Mouse (Mus musculus) E14TG2a.4 (cell line): ENCODE measurements at regions not wholly inside any gene's neighbourhood (a gene's known extent, or its start where the extent isn't known, plus 50 kb on each side); places are given as distances from the start of the nearest gene placed in this dataset.

Experiments used
- H3K27me3 ChIP-seq: 2 replicates; pipeline ENCODE4 v1.6.1; 2014; ENCODE audit warnings: low read length, control low read depth; ENCODE audit not compliant: insufficient read depth
- H3K36me3 ChIP-seq: 2 replicates; pipeline ENCODE4 v1.6.1; 2014; ENCODE audit warnings: low read length, control low read depth; ENCODE audit not compliant: insufficient read depth
- H3K4me1 ChIP-seq: replicated peaks from 2 replicates; pipeline ENCODE4 v1.6.1; 2014; ENCODE audit warnings: low read depth, low read length, control low read depth
- H3K4me3 ChIP-seq: replicated peaks from 2 replicates; pipeline ENCODE4 v1.5.1; 2014; ENCODE audit warnings: mild to moderate bottlenecking, low read length
- H3K9me3 ChIP-seq: 2 replicates; pipeline ENCODE4 v1.6.1; 2014; ENCODE audit warnings: low read length, control low read depth
- CTCF ChIP-seq: conservative IDR thresholded peaks from 2 replicates; pipeline ENCODE4 v1.5.1; 2014; ENCODE audit warnings: low read length
- NANOG ChIP-seq: IDR thresholded peaks from 2 replicates; pipeline ENCODE4 v1.6.1; 2014; ENCODE audit warnings: borderline replicate concordance, low read length, mixed read lengths
- POU5F1 ChIP-seq: IDR thresholded peaks from 2 replicates; pipeline ENCODE4 v1.6.1; 2014; ENCODE audit warnings: low read length, borderline replicate concordance

DNA sequence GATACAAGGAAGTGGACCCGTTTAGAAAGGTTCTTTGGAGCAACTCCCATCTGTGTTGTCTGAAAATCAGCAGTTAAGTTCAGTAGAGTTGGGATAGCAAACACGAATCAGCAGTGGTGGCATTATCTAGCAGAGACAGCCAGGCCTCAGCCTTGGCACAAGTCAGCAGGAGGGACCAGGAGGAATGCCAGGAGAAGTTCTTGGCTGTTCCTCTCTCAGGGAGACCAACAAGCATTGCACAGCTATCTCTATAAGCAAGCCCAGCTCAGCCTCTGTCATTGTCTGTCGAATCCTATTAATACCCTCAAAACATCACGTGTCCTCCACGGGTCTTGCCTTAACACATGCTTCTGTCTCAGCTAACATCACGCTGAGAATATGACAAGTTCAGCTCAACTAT is 219.8 kb downstream of the Gm19935 start:
- Histone ChIP-seq H3K36me3 (no peaks in the 10 kb centered on the region), H3K4me3 (no peak overlapping the region), H3K4me1 (no peaks in the 10 kb centered on the region), H3K9me3 (0 out of 2 replicates have a peak, but pooled peaks cover 2% of the 10 kb centered on the region), H3K27me3 (no peaks in the 10 kb centered on the region)
- no peak for TF ChIP-seq CTCF
- TF ChIP-seq NANOG: no peak
- no peak for TF ChIP-seq POU5F1

DNA sequence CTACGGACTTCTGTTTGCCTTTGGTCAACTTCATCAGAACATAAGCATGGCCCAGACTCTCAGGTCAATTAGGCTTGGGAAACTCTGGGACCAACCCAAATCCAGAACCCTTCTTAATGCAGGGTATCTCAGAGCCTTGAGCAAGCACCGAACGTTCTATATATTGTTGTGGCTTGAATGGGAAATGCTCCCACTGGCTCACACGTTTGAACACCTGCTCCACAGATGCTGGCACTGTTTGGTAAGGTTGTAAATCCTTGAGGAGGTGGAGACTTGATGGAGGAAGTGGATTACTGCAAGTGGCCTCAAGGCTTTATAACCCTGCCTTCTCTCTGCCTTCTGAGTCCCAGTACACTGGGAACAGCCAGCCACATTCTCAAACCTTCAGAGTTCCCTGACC is 231.3 kb upstream of the Tox3 start:
- no peaks in the 10 kb centered on the region for H3K4me1 ChIP-seq
- TF ChIP-seq NANOG: no peak
- H3K36me3 ChIP-seq: no peaks in the 10 kb centered on the region
- H3K4me3 ChIP-seq: no peak overlapping the region
- no peaks in the 10 kb centered on the region for H3K27me3 ChIP-seq
- H3K9me3 ChIP-seq: no peaks in the 10 kb centered on the region; the same call in 1 of the 2 replicates

- H3K27me3 ChIP-seq: no peaks in the 10 kb centered on the region
- no peak overlapping the region for H3K4me3 ChIP-seq
- no peaks in the 10 kb centered on the region; the same call in 1 of the 2 replicates for H3K9me3 ChIP-seq
- no peaks in the 10 kb centered on the region for H3K36me3 ChIP-seq
- TF ChIP-seq CTCF (no peak), POU5F1 (no peak), NANOG (no peak)
- H3K4me1 ChIP-seq: no peaks in the 10 kb centered on the region
Measured at GRCm38 (mm10) chr8:90576976-90577375, 228.8 kb upstream of the Tox3 start.

DNA sequence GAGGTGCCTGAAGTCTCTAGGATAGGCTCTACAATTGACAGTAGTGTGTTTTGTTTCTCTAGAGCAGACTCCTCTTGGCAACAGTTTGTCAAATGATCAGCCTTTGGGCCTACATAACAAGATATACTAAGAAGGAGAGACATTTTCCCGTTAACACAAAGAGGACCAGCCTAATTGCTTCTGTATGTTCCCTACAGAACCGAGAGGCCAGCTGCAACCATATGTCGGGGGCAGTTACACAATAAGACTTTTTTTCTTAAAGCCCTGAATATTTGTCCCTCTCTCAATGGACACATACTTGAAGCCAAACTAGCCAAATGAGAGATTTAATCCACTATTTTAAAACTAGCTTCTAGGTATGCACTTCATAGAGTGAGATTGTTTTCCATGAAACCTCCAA is 226.5 kb upstream of the Tox3 start:
- TF ChIP-seq POU5F1 (no peak), CTCF (no peak), NANOG (no peak)
- H3K9me3 ChIP-seq: no peaks in the 10 kb centered on the region; the same call in 1 of the 2 replicates

DNA sequence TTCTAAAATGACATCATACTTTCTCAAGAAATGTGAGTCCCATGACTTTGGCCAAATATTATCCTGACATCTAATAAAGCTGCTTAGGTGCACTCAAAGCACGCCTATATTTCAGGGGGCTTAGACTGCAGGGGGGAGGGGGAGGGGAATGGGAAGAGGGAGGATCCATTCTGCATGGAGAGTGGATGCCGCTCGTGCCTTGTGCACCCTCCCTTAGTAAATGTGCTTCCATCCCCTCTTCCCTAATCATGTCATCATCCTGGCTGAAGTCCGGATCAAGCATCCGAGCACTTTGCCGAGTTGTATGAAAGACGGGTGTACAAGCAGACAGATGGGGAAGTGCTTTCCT is 207.9 kb upstream of the Tox3 start:
- no peaks in the 10 kb centered on the region for H3K27me3 ChIP-seq
- H3K4me1 ChIP-seq: no peaks in the 10 kb centered on the region
- H3K9me3 ChIP-seq: no peaks in the 10 kb centered on the region
- H3K4me3 ChIP-seq: no peak overlapping the region
- H3K36me3 ChIP-seq: no peaks in the 10 kb centered on the region
- TF ChIP-seq POU5F1: no peak
- no peak for TF ChIP-seq NANOG
- TF ChIP-seq CTCF: no peak

More for the DNA sequence above, 226.5 kb upstream of the Tox3 start:
- H3K4me1 ChIP-seq: no peaks in the 10 kb centered on the region
- no peaks in the 10 kb centered on the region for H3K36me3 ChIP-seq
- H3K4me3 ChIP-seq: no peak overlapping the region
- H3K27me3 ChIP-seq: no peaks in the 10 kb centered on the region

GRCm38 (mm10) chr8:90555415-90556078 is 207.4 kb upstream of the Tox3 start:
- Histone ChIP-seq H3K36me3 (no peaks in the 10 kb centered on the region), H3K9me3 (no peaks in the 10 kb centered on the region), H3K4me1 (no peaks in the 10 kb centered on the region), H3K27me3 (no peaks in the 10 kb centered on the region), H3K4me3 (no peak overlapping the region)
- no peak for TF ChIP-seq POU5F1
- TF ChIP-seq NANOG: no peak
- TF ChIP-seq CTCF: no peak

GRCm38 (mm10) chr8:90547276-90547675 is 199.1 kb upstream of the Tox3 start:
- H3K4me3 ChIP-seq: no peak overlapping the region
- H3K36me3 ChIP-seq: no peaks in the 10 kb centered on the region
- no peaks in the 10 kb centered on the region for H3K9me3 ChIP-seq
- H3K4me1 ChIP-seq: no peaks in the 10 kb centered on the region
- H3K27me3 ChIP-seq: no peaks in the 10 kb centered on the region
- TF ChIP-seq NANOG (no peak), CTCF (no peak), POU5F1 (no peak)

DNA sequence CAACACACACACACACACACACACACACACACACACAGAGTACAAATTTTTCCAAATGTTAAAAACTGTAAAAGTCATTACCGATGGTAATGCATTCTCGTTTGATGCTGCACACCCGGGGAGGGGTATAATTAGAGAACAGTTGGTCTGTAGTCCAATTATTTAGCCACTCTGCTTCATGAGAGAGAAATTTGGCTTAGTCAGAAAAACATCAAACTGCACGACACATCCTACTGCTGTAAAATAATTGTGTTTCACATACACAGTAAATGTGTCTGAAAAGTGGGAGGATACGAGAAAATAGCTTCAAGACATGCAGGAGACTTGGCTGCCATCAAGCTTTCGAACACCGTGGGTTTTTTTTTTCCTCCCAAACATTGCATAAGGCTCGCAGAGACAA is 194.5 kb upstream of the Tox3 start:
- TF ChIP-seq POU5F1 (no peak), CTCF (no peak), NANOG (no peak)
- no peaks in the 10 kb centered on the region for H3K9me3 ChIP-seq
- H3K36me3 ChIP-seq: no peaks in the 10 kb centered on the region
- no peaks in the 10 kb centered on the region for H3K27me3 ChIP-seq
- no peaks in the 10 kb centered on the region for H3K4me1 ChIP-seq
- H3K4me3 ChIP-seq: no peak overlapping the region

- Histone ChIP-seq H3K27me3 (no peaks in the 10 kb centered on the region), H3K4me1 (no peaks in the 10 kb centered on the region)
- TF ChIP-seq NANOG (no peak), CTCF (no peak), POU5F1 (no peak)
Measured at GRCm38 (mm10) chr8:90536196-90536640, 188.1 kb upstream of the Tox3 start.

More at GRCm38 (mm10) chr8:90536196-90536640, 188.1 kb upstream of the Tox3 start:
- Histone ChIP-seq H3K36me3 (no peaks in the 10 kb centered on the region), H3K9me3 (no peaks in the 10 kb centered on the region), H3K4me3 (no peak overlapping the region)
